Mouse (Mus musculus): Measurements from ENCODE around the gene Tll1. TPM values are rescaled to one million over a fixed set of nuclear protein-coding genes. Genes with fewer than 3 reads are reported as not detected.

The Tll1 gene
- total RNA-seq, 1 experiment: 1.5 TPM

- Histone ChIP-seq H3K36me3 (ENCODE audit: control insufficient read depth, insufficient read depth, low read length, poor library complexity, severe bottlenecking) (no peaks in the 10 kb centered on the region), H3K27ac (ENCODE audit: insufficient read depth, low read depth, low read length, poor library complexity, severe bottlenecking) (no peak overlapping the region), H3K4me1 (ENCODE audit: control insufficient read depth in 2 of 2, insufficient read depth in 2 of 2, low read length in 2 of 2, poor library complexity in 1 of 2) (no peaks in the 10 kb centered on the region), H3K9me3 (ENCODE audit: control insufficient read depth, insufficient read depth, low read depth, low read length) (no peaks in the 10 kb centered on the region), H3K4me3 (ENCODE audit: insufficient read depth in 1 of 2, low read depth in 1 of 2, low read length in 2 of 2, poor library complexity in 1 of 2, severe bottlenecking in 1 of 2) (no peak overlapping the region), H3K9ac (ENCODE audit: insufficient read depth, low read depth, low read length, poor library complexity, severe bottlenecking) (no peak overlapping the region)
- in situ Hi-C loops (cut with MboI; ENCODE audit: low sequenced_read_pairs in 2 of 2, unreplicated experiment in 2 of 2): no loop called here
- TF ChIP-seq ZNF384 (IDR thresholded peaks at IDR 0.05; ENCODE audit: low read depth, low read length): no peak
- TF ChIP-seq ZC3H11A (IDR thresholded peaks at IDR 0.05; ENCODE audit: borderline replicate concordance, low read depth, low read length): no peak
- no peak for TF ChIP-seq HCFC1 (IDR thresholded peaks at IDR 0.05; ENCODE audit: borderline replicate concordance, insufficient read depth, low read length)
- no peak for TF ChIP-seq CHD2 (IDR thresholded peaks at IDR 0.05; ENCODE audit: low read depth, low read length)
- TF ChIP-seq MAFK (IDR thresholded peaks at IDR 0.05; ENCODE audit: insufficient read depth, low read depth, low read length): no peak
- no peak for DNase-seq (ENCODE audit: low read depth, low spot score)
These were observed 52.9 kb downstream of the Tll1 start for GRCm38 (mm10) chr8:64152899-64153891.

DNA sequence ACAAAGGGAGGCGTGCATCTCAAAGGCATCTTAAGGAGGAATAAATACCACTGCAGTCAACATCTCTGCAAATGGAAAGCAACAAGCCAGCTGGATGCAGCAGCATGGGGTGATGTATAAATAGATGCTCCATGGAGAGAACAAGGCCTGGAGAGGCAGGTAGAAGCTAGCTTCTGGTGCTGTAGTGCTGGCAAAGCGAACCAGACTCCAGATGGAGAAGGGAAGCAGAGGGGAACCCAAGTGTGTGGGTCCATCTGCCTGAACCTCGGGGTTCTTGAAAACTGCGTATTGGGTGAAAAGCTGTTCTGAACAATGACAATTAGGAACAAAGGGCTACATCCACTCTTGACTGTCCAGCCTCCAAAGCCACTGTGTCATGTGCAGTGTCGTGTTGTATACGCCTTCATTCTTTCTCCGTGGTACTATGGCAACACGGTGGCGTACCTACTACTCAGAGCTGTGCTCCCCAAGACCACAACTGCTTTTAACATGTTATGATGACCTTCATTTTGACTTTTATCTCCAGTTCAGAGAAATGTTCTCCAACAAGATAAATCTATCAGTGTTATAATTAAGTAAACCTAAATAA lies 53.8 kb downstream of the Tll1 start:
- no peak overlapping the region for H3K9ac ChIP-seq (ENCODE audit: insufficient read depth, low read depth, low read length, poor library complexity, severe bottlenecking)
- H3K9me3 ChIP-seq (ENCODE audit: control insufficient read depth, insufficient read depth, low read depth, low read length): no peaks in the 10 kb centered on the region
- in situ Hi-C loops (cut with MboI; ENCODE audit: low sequenced_read_pairs in 2 of 2, unreplicated experiment in 2 of 2): no loop called here
- TF ChIP-seq CHD2 (IDR thresholded peaks at IDR 0.05; ENCODE audit: low read depth, low read length) (no peak), ZC3H11A (IDR thresholded peaks at IDR 0.05; ENCODE audit: borderline replicate concordance, low read depth, low read length) (no peak), MAFK (IDR thresholded peaks at IDR 0.05; ENCODE audit: insufficient read depth, low read depth, low read length) (no peak), HCFC1 (IDR thresholded peaks at IDR 0.05; ENCODE audit: borderline replicate concordance, insufficient read depth, low read length) (no peak), ZNF384 (IDR thresholded peaks at IDR 0.05; ENCODE audit: low read depth, low read length) (no peak)
- H3K27ac ChIP-seq (ENCODE audit: insufficient read depth, low read depth, low read length, poor library complexity, severe bottlenecking): no peak overlapping the region
- no peaks in the 10 kb centered on the region for H3K4me1 ChIP-seq (ENCODE audit: control insufficient read depth in 2 of 2, insufficient read depth in 2 of 2, low read length in 2 of 2, poor library complexity in 1 of 2)
- no peak overlapping the region for H3K4me3 ChIP-seq (ENCODE audit: insufficient read depth in 1 of 2, low read depth in 1 of 2, low read length in 2 of 2, poor library complexity in 1 of 2, severe bottlenecking in 1 of 2)
- no peak for DNase-seq (ENCODE audit: low read depth, low spot score)
- H3K36me3 ChIP-seq (ENCODE audit: control insufficient read depth, insufficient read depth, low read length, poor library complexity, severe bottlenecking): no peaks in the 10 kb centered on the region

- H3K9ac ChIP-seq (ENCODE audit: insufficient read depth, low read depth, low read length, poor library complexity, severe bottlenecking): no peak overlapping the region
These were observed 69.5 kb downstream of the Tll1 start for GRCm38 (mm10) chr8:64136593-64136992.

DNA sequence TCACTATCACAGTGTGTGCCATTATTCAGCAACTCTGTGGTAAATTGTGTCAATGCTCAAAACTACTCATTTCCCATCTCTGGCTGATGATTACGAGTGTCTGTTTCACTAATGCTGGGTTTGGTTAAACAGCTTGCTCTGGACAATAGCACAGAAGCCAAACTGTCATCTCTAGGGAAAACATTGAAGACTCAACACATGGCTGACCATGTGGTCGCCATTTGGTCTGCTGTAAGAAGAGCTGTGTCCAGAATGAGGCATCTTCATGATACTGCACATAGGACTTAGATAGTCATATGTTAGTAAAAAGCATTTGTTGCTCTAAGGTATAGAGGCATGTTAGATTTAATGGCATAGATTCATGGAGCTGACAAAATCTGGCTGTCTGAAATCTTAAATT lies 98.9 kb downstream of the Tll1 start:
- Histone ChIP-seq H3K9me3 (ENCODE audit: control insufficient read depth, insufficient read depth, low read depth, low read length) (no peaks in the 10 kb centered on the region), H3K27ac (ENCODE audit: insufficient read depth, low read depth, low read length, poor library complexity, severe bottlenecking) (no peak overlapping the region), H3K4me1 (ENCODE audit: control insufficient read depth in 2 of 2, insufficient read depth in 2 of 2, low read length in 2 of 2, poor library complexity in 1 of 2) (no peaks in the 10 kb centered on the region), H3K36me3 (ENCODE audit: control insufficient read depth, insufficient read depth, low read length, poor library complexity, severe bottlenecking) (no peaks in the 10 kb centered on the region), H3K4me3 (ENCODE audit: insufficient read depth in 1 of 2, low read depth in 1 of 2, low read length in 2 of 2, poor library complexity in 1 of 2, severe bottlenecking in 1 of 2) (no peak overlapping the region), H3K9ac (ENCODE audit: insufficient read depth, low read depth, low read length, poor library complexity, severe bottlenecking) (no peak overlapping the region)
- TF ChIP-seq HCFC1 (IDR thresholded peaks at IDR 0.05; ENCODE audit: borderline replicate concordance, insufficient read depth, low read length) (no peak), ZC3H11A (IDR thresholded peaks at IDR 0.05; ENCODE audit: borderline replicate concordance, low read depth, low read length) (no peak), ZNF384 (IDR thresholded peaks at IDR 0.05; ENCODE audit: low read depth, low read length) (no peak), CHD2 (IDR thresholded peaks at IDR 0.05; ENCODE audit: low read depth, low read length) (no peak), MAFK (IDR thresholded peaks at IDR 0.05; ENCODE audit: insufficient read depth, low read depth, low read length) (no peak)
- in situ Hi-C loops (cut with MboI; ENCODE audit: low sequenced_read_pairs in 2 of 2, unreplicated experiment in 2 of 2): no loop called here
- DNase-seq (ENCODE audit: low read depth, low spot score): no peak

More at GRCm38 (mm10) chr8:64136593-64136992, 69.5 kb downstream of the Tll1 start:
- Histone ChIP-seq H3K4me3 (ENCODE audit: insufficient read depth in 1 of 2, low read depth in 1 of 2, low read length in 2 of 2, poor library complexity in 1 of 2, severe bottlenecking in 1 of 2) (no peak overlapping the region), H3K27ac (ENCODE audit: insufficient read depth, low read depth, low read length, poor library complexity, severe bottlenecking) (no peak overlapping the region), H3K4me1 (ENCODE audit: control insufficient read depth in 2 of 2, insufficient read depth in 2 of 2, low read length in 2 of 2, poor library complexity in 1 of 2) (no peaks in the 10 kb centered on the region), H3K36me3 (ENCODE audit: control insufficient read depth, insufficient read depth, low read length, poor library complexity, severe bottlenecking) (no peaks in the 10 kb centered on the region), H3K9me3 (ENCODE audit: control insufficient read depth, insufficient read depth, low read depth, low read length) (no peaks in the 10 kb centered on the region)
- no peak for TF ChIP-seq ZNF384 (IDR thresholded peaks at IDR 0.05; ENCODE audit: low read depth, low read length)
- TF ChIP-seq ZC3H11A (IDR thresholded peaks at IDR 0.05; ENCODE audit: borderline replicate concordance, low read depth, low read length): no peak
- no peak for TF ChIP-seq MAFK (IDR thresholded peaks at IDR 0.05; ENCODE audit: insufficient read depth, low read depth, low read length)
- TF ChIP-seq HCFC1 (IDR thresholded peaks at IDR 0.05; ENCODE audit: borderline replicate concordance, insufficient read depth, low read length): no peak
- no peak for TF ChIP-seq CHD2 (IDR thresholded peaks at IDR 0.05; ENCODE audit: low read depth, low read length)
- in situ Hi-C loops (cut with MboI; ENCODE audit: low sequenced_read_pairs in 2 of 2, unreplicated experiment in 2 of 2): no loop called here
- DNase-seq (ENCODE audit: low read depth, low spot score): no peak
